Mouse (Mus musculus) kidney, adult 2 months (tissue): ENCODE data around the gene Ppp1r14a.

Experiments used
- CTCF ChIP-seq: fragments of 200-500 bp; conservative IDR thresholded peaks from 2 replicates; pipeline ENCODE4 v1.5.1; 2011; ENCODE audit warnings: low read depth, mild to moderate bottlenecking, control low read depth, low read length, moderate library complexity, mixed read lengths; ENCODE audit not compliant: insufficient read depth, insufficient read length
- POLR2A ChIP-seq: fragments of 200-500 bp; IDR thresholded peaks from one replicate; pipeline ENCODE4 v1.6.1; 2011; ENCODE audit warnings: low read depth, low read length, control low read depth

DNA sequence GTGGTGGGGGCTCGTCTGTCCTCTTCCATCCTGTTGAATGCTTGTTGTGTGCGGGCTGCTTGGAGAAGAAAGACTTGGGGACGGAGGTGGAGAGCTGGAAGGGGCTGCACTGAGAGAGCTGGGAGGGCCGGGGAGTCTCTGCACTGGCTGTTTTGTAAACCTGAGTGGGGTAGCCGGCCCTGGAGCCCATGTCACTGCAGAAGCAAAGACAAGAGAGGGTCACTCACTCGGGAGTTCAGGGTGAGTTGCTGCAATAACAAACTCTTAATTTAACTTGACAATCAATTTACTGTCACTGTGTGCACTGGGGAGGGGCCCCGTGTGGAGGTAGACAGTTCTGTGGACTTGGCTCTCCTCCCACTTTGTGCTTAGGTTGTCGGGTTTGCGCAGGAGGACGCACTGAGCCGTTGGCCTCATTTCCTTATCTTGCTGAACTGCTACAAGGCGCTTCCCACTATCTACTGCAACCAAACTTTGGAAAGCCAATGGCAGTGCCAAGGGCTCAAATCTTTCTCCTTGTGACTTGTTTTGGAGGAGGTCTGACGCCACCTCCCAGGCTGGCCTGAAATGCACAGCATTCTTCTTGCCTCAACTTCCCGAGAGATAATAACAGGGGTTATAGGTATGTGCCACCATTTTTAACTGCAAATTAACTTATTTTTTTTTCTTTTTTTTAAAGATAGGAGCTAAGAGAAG is 50.0 kb downstream of the Ppp1r14a start:
- TF ChIP-seq CTCF = no peak
- no peak for TF ChIP-seq POLR2A
